Mouse (Mus musculus) lung, postnatal 14 days (tissue): ENCODE measurements at regions not wholly inside any gene's neighbourhood (a gene's known extent, or its start where the extent isn't known, plus 50 kb on each side); places are given as distances from the start of the nearest gene placed in this dataset.
A peak's percentile ranks its signal among the peaks of the same experiment; 100 is the strongest.
"Not testable (repeated sequence)": the region's sequence is repeated elsewhere in the genome, so short reads cannot be mapped to it uniquely, and the experiment has no call there.

ENCODE experiments used
- DNase-seq: peaks from one replicate; pipeline ENCODE4 v3.0.0; 2021

DNA sequence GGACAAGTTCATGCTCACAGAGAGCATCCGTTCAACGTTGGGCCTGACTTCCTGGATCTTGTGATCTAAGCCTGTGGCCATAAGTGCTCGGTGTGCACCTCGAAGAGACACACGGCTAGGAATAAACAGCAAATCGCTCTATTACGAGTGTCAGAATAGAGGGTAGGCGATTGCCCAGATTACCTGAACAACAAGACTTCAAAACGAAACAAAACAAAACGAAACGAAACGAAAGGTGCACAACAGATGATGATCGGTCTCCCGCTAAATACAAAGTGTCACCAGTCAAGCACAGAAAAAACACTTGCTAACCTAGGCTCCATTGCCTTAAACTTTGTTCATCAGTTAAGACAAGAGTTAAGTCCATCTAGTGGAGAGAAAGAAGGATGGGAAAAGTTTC lies 67.4 kb downstream of the Pdia4 start:
- DNase-seq = not testable (repeated sequence)

DNA sequence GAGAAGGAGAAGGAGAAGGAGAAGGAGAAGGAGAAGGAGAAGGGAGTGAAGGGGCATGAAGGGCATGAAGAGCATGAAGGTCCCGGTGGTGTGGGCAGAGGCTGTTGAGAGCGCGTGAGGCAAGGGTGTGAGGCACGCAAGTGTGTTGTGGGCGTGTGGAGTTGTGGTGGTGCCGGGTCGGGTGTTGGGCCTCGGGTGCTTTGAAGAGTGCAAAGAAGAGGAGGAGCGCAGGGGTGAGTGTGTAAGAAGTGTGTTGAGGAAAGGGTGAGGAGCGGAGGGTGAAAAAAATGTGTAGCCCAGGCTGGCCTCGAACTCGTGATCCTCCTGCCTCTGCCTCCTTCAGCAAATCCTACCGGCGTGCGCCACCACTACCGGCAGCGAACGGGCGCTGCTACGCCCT lies 69.4 kb downstream of the Pdia4 start:
- DNase-seq = not testable (repeated sequence)

- DNase-seq = not testable (repeated sequence)
These were observed 73.0 kb downstream of the Pdia4 start for GRCm38 (mm10) chr6:47740216-47740615.

GRCm38 (mm10) chr6:47739696-47740095 lies 73.5 kb downstream of the Pdia4 start:
- DNase-seq = peak; percentile 72

DNA sequence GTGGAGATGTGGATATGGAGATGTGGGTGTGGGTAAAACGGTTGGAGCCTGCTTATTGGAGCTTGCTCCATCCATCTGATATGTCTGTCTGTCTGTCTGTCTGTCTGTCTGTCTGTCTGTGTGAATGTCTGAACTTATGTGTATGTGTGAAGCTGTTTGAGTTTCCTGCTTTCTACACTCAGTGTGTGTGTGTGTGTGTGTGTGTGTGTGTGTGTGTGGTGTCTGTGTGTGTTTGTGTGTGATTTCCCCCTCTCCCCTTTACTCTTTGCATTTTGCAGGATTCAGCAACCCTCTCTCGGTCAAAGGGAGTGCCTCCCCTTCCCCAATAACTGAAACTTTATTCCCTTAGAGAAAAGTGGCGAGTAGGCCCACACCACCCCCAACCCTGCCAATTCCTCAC lies 75.3 kb downstream of the Pdia4 start:
- not testable (repeated sequence) for DNase-seq
